Mouse (Mus musculus): ENCODE measurements around the gene Cenpb.

DNA sequence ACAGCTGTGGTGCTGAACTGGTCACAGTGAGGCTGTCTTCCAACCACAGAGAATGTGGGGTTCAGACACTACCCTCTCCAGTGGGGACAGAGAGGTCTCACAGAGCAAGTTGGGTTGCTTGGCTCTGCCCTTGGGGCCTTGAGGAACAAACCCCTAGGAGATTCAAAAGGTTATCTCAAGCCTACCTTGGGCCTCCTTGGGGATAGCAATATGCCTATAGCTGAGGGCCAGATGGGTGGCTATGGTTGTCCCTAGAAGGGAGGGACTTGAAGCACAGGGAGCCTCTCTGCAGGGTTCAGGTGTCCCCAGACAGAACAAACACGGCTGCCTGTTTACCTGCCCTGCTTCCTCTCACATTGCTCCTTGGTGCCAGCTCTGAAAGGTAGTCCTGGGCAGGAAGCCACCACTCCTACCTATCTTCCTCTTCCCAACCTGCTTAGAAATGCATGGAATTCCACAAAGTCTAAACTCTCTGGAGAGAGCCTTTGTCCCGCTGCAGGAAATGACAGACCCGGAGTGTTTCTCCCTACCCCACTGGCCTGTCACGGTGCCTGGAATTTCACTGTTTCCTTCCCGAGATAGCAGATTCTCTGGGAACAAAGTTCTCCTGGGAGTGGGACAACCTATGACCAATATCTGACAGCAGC lies 39.9 kb downstream of the Cenpb start:
- TF ChIP-seq CTCF (IDR thresholded peaks at IDR 0.05; ENCODE audit: extremely low read depth, insufficient read depth, insufficient read length, insufficient replicate concordance) (no peak), POLR2A (IDR thresholded peaks at IDR 0.05; ENCODE audit: low read depth, low read length) (no peak)
